Mouse (Mus musculus): ENCODE data around the gene Gpr107. TPM values are rescaled to one million over a fixed set of nuclear protein-coding genes. Genes with fewer than 3 reads are reported as not detected.

The Gpr107 gene
- polyA plus RNA-seq, 1 experiment = 28.7 TPM

DNA sequence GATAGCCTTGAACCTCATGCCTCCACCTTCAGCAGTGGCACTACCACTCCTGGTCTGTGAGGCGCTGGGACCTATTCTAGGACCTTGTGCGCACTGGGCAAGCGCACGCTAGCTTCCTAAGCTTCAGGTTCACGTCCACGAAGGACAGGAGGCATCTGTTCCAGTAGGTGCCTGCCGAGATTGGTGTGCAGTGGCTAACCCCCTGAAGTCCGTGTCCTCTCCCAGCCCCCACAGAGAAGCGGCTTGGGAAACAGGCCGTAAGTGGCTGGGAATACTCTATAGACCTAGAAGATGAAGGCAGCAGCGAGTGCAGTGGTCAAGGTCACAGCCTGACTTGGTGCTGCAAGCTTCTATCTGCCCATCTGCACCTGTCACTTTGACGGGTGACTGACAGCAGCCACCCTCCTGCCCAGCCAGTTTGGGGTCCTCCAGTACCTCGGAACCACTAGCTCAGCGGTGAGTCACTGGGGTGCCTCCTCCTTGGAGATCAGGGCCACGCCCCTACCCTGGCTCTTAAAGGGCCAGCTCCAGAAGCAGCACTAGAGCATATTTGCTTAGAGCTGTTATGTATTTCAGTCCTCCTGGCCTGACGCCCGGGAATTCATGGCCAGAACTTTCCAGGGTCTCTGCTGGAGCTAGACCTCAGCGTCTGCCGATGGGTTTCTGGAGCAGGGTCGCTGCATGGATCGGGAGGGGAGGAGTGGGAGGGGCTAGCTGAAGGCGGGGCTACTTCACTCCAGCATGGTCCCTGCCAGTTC, 106.7 kb downstream of the Gpr107 start:
- Histone ChIP-seq H3K36me3 (ENCODE audit: control insufficient read depth, insufficient read depth) (peaks cover 22% of the 10 kb centered on the region), H3K79me2 (ENCODE audit: control insufficient read depth, insufficient read depth) (peaks cover 100% of the 10 kb centered on the region), H3ac (ENCODE audit: control insufficient read depth, insufficient read length, low read depth) (peak overlapping the region; percentile 4), H3K4me3 (ENCODE audit: insufficient read depth, poor library complexity, severe bottlenecking) (peak overlapping the region; percentile 15), H3K79me3 (ENCODE audit: low read depth) (peaks cover 94% of the 10 kb centered on the region), H3K27me3 (ENCODE audit: control insufficient read depth, insufficient read depth, insufficient read length) (no peaks in the 10 kb centered on the region)
- TF ChIP-seq USF1 (IDR thresholded peaks at IDR 0.05; ENCODE audit: low read depth) (no peak), MYOD1 (IDR thresholded peaks at IDR 0.05; ENCODE audit: control insufficient read depth, insufficient read length, low read depth) (peak; percentile 73), MAX (IDR thresholded peaks at IDR 0.05) (no peak), MYOG (IDR thresholded peaks at IDR 0.05; ENCODE audit: control insufficient read depth, extremely low read depth, insufficient read length) (no peak), CEBPB (IDR thresholded peaks at IDR 0.05; ENCODE audit: low read depth) (no peak), CTCF (IDR thresholded peaks at IDR 0.05; ENCODE audit: control insufficient read depth, insufficient read depth, insufficient read length) (no peak), FOSL1 (IDR thresholded peaks at IDR 0.05; ENCODE audit: insufficient read depth, low read length, poor library complexity, severe bottlenecking) (no peak)

DNA sequence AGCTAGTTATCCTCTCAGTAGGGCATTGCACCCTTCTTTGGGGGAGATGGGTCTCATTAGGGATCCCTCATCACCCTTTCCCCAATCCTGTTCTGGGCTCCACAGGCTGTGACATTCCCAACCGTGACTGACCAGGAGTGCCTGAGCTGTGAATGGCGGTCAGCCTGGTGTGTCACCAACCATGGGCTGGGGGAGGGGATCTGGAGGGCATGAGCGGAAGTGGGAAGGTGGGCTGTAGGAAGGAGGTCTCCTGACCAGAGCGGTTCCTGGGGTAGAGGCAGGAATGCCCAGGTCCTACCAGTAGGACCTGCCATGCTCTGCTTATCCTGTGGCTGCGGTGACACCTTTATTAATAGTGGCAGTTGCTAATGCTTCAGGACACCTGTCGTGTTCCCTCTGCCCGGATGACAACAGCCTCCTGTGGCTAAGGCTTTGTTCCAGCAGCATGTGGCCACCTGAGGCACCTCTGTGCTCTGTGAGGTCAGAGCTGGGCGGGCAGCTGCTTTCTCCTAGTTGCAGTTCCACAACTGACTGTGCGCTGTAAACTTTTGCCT, 107.3 kb downstream of the Gpr107 start:
- H3K36me3 ChIP-seq (ENCODE audit: control insufficient read depth, insufficient read depth) = peaks cover 22% of the 10 kb centered on the region
- peak overlapping the region; percentile 2 for H3K4me3 ChIP-seq (ENCODE audit: insufficient read depth, poor library complexity, severe bottlenecking)
- TF ChIP-seq MYOG (IDR thresholded peaks at IDR 0.05; ENCODE audit: control insufficient read depth, extremely low read depth, insufficient read length) (no peak), MYOD1 (IDR thresholded peaks at IDR 0.05; ENCODE audit: control insufficient read depth, insufficient read length, low read depth) (peak; percentile 8)
- no peaks in the 10 kb centered on the region for H3K27me3 ChIP-seq (ENCODE audit: control insufficient read depth, insufficient read depth, insufficient read length)
- peaks cover 87% of the 10 kb centered on the region for H3K79me3 ChIP-seq (ENCODE audit: low read depth)
- H3ac ChIP-seq (ENCODE audit: control insufficient read depth, insufficient read length, low read depth) = no peak overlapping the region
- H3K79me2 ChIP-seq (ENCODE audit: control insufficient read depth, insufficient read depth) = peaks cover 100% of the 10 kb centered on the region

DNA sequence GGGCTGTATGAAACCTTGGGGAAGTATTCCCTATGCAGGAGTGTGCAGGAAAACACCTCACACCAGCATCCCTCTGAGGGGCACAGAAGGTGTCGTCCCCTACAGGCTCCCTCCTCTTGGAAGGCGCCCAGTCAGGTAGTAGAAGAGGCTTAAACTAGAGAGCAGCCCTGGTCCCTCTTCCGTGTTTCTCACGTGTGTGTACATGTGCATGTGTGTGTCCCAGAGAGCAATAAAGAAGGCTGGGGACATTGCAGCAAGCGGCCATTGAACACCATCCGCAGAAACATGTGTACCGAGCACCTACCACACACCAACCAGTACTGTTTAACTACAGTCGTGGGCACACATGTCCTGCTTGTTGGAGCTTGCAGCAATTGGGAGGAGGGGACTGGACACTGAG, 108.4 kb downstream of the Gpr107 start:
- H3K79me3 ChIP-seq (ENCODE audit: low read depth) = peaks cover 76% of the 10 kb centered on the region
- TF ChIP-seq MYOG (IDR thresholded peaks at IDR 0.05; ENCODE audit: control insufficient read depth, extremely low read depth, insufficient read length) (no peak), MAX (IDR thresholded peaks at IDR 0.05) (no peak), CTCF (IDR thresholded peaks at IDR 0.05; ENCODE audit: control insufficient read depth, insufficient read depth, insufficient read length) (no peak), FOSL1 (IDR thresholded peaks at IDR 0.05; ENCODE audit: insufficient read depth, low read length, poor library complexity, severe bottlenecking) (no peak), CEBPB (IDR thresholded peaks at IDR 0.05; ENCODE audit: low read depth) (no peak), USF1 (IDR thresholded peaks at IDR 0.05; ENCODE audit: low read depth) (no peak), MYOD1 (IDR thresholded peaks at IDR 0.05; ENCODE audit: control insufficient read depth, insufficient read length, low read depth) (no peak)

GRCm38 (mm10) chr2:31263039-31263461, 110.9 kb downstream of the Gpr107 start:
- peaks cover 100% of the 10 kb centered on the region for H3K79me2 ChIP-seq (ENCODE audit: control insufficient read depth, insufficient read depth)
- no peak overlapping the region for H3K4me3 ChIP-seq (ENCODE audit: insufficient read depth, poor library complexity, severe bottlenecking)
- H3ac ChIP-seq (ENCODE audit: control insufficient read depth, insufficient read length, low read depth) = no peak overlapping the region
- no peaks in the 10 kb centered on the region for H3K27me3 ChIP-seq (ENCODE audit: control insufficient read depth, insufficient read depth, insufficient read length)
- TF ChIP-seq MYOG (IDR thresholded peaks at IDR 0.05; ENCODE audit: control insufficient read depth, extremely low read depth, insufficient read length) (no peak), CTCF (IDR thresholded peaks at IDR 0.05; ENCODE audit: control insufficient read depth, insufficient read depth, insufficient read length) (no peak), MAX (IDR thresholded peaks at IDR 0.05) (no peak), USF1 (IDR thresholded peaks at IDR 0.05; ENCODE audit: low read depth) (no peak), MYOD1 (IDR thresholded peaks at IDR 0.05; ENCODE audit: control insufficient read depth, insufficient read length, low read depth) (no peak), FOSL1 (IDR thresholded peaks at IDR 0.05; ENCODE audit: insufficient read depth, low read length, poor library complexity, severe bottlenecking) (no peak), CEBPB (IDR thresholded peaks at IDR 0.05; ENCODE audit: low read depth) (no peak)
- H3K79me3 ChIP-seq (ENCODE audit: low read depth) = peaks cover 72% of the 10 kb centered on the region
- H3K36me3 ChIP-seq (ENCODE audit: control insufficient read depth, insufficient read depth) = peaks cover 25% of the 10 kb centered on the region

More for the DNA sequence above, 108.4 kb downstream of the Gpr107 start:
- Histone ChIP-seq H3ac (ENCODE audit: control insufficient read depth, insufficient read length, low read depth) (no peak overlapping the region), H3K27me3 (ENCODE audit: control insufficient read depth, insufficient read depth, insufficient read length) (no peaks in the 10 kb centered on the region), H3K79me2 (ENCODE audit: control insufficient read depth, insufficient read depth) (peaks cover 100% of the 10 kb centered on the region), H3K36me3 (ENCODE audit: control insufficient read depth, insufficient read depth) (peaks cover 22% of the 10 kb centered on the region), H3K4me3 (ENCODE audit: insufficient read depth, poor library complexity, severe bottlenecking) (no peak overlapping the region)

DNA sequence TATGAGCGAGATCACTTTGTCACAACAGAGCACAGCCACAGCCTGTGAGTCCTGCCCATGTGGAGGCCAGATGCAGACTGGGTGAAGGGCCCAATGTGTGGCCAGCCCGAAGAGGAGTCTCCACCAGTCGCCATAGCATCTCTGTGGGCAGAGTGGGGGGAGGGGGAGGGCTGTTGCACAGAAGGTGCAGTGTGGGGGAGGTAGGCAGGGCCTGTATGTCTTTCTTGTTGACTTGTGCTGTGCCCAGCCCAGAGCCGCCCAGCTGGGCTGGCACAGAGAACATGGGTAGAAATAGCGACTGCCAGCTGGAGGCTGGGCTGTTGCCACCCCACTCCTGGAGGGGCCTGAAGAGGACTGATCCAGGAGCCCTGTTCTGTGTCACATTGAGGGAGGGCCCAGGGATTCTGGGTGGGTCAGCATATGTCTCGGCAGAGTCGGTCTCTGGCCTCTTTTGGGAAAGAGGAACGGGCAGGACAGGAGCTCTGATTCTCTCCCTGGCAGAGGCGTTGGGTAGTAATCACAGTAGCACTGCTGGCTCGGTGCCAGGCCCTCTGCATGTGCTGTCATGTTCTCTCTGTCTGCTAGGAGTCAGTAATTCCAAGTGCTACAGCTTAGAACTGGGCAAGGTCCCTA, 111.7 kb downstream of the Gpr107 start:
- H3K79me2 ChIP-seq (ENCODE audit: control insufficient read depth, insufficient read depth) = peaks cover 100% of the 10 kb centered on the region
- H3K27me3 ChIP-seq (ENCODE audit: control insufficient read depth, insufficient read depth, insufficient read length) = no peaks in the 10 kb centered on the region
- no peak overlapping the region for H3ac ChIP-seq (ENCODE audit: control insufficient read depth, insufficient read length, low read depth)
- TF ChIP-seq FOSL1 (IDR thresholded peaks at IDR 0.05; ENCODE audit: insufficient read depth, low read length, poor library complexity, severe bottlenecking) = no peak
- no peak for TF ChIP-seq MAX (IDR thresholded peaks at IDR 0.05)
- no peak for TF ChIP-seq USF1 (IDR thresholded peaks at IDR 0.05; ENCODE audit: low read depth)
- no peak for TF ChIP-seq MYOD1 (IDR thresholded peaks at IDR 0.05; ENCODE audit: control insufficient read depth, insufficient read length, low read depth)
- TF ChIP-seq MYOG (IDR thresholded peaks at IDR 0.05; ENCODE audit: control insufficient read depth, extremely low read depth, insufficient read length) = no peak
- TF ChIP-seq CEBPB (IDR thresholded peaks at IDR 0.05; ENCODE audit: low read depth) = no peak
- no peak for TF ChIP-seq CTCF (IDR thresholded peaks at IDR 0.05; ENCODE audit: control insufficient read depth, insufficient read depth, insufficient read length)
- H3K79me3 ChIP-seq (ENCODE audit: low read depth) = peaks cover 68% of the 10 kb centered on the region
- no peak overlapping the region for H3K4me3 ChIP-seq (ENCODE audit: insufficient read depth, poor library complexity, severe bottlenecking)
- H3K36me3 ChIP-seq (ENCODE audit: control insufficient read depth, insufficient read depth) = peaks cover 25% of the 10 kb centered on the region

Data from C2C12 (cell line).